Mouse (Mus musculus) embryonic facial prominence, embryonic 11.5 days (tissue): ENCODE results near the gene Ankrd13b. TPM values are rescaled to one million over a fixed set of nuclear protein-coding genes. Genes with fewer than 3 reads are reported as not detected.

Experiments
- ATAC-seq: fragments of 200-750 bp; cut with Nextera tagmentation; replicated peaks from 2 replicates; pipeline ENCODE4 v1.8.0; 2017; ENCODE audit warnings: low read depth; ENCODE audit not compliant: insufficient number of reproducible peaks, low FRiP score, low TSS enrichment
- DNase-seq: peaks from one replicate; pipeline ENCODE4 v3.0.0-alpha.2; 2015; ENCODE audit warnings: low spot score
- H3K27ac ChIP-seq: fragments of 300-500 bp; sonication (generic); replicated peaks from 2 replicates; pipeline ENCODE4 v1.5.1; 2014; ENCODE audit warnings: mild to moderate bottlenecking, low read depth, low read length, control low read depth
- H3K27me3 ChIP-seq: fragments of 300-500 bp; sonication (generic); 2 replicates; pipeline ENCODE4 v1.6.1; 2014; ENCODE audit warnings: mild to moderate bottlenecking, low read length, moderate library complexity, mixed read lengths; ENCODE audit not compliant: control insufficient read depth, insufficient read depth
- H3K36me3 ChIP-seq: fragments of 300-500 bp; sonication (generic); replicated peaks from 2 replicates; pipeline ENCODE4 v1.6.1; 2014; ENCODE audit warnings: low read depth, mild to moderate bottlenecking, low read length, moderate library complexity, mixed read lengths; ENCODE audit not compliant: control insufficient read depth, insufficient read depth
- H3K4me1 ChIP-seq: fragments of 300-500 bp; sonication (generic); 2 replicates; pipeline ENCODE4 v1.6.1; 2014; ENCODE audit warnings: low read length, mixed read lengths; ENCODE audit not compliant: control insufficient read depth, insufficient read depth
- H3K4me2 ChIP-seq: fragments of 300-500 bp; sonication (generic); 2 replicates; pipeline ENCODE4 v1.6.1; 2014; ENCODE audit warnings: low read depth, mild to moderate bottlenecking, control low read depth, low read length, moderate library complexity
- H3K4me3 ChIP-seq: fragments of 300-500 bp; sonication (generic); 2 replicates; pipeline ENCODE4 v1.5.1; 2014; ENCODE audit warnings: low read depth, low read length, control low read depth
- H3K9ac ChIP-seq: fragments of 300-500 bp; sonication (generic); replicated peaks from 2 replicates; pipeline ENCODE4 v1.6.1; 2014; ENCODE audit warnings: mild to moderate bottlenecking, control low read depth, low read length
- H3K9me3 ChIP-seq: fragments of 300-500 bp; sonication (generic); replicated peaks from 2 replicates; pipeline ENCODE4 v1.6.1; 2016; ENCODE audit warnings: mild to moderate bottlenecking, low read length, inconsistent platforms, mixed read lengths; ENCODE audit not compliant: control insufficient read depth
- WGBS: fragments of 180-500 bp; shearing (Covaris S2); extraction: QIAGEN DNeasy Blood & Tissue Kit; methylation state at CpG from one replicate; pipeline ENCODE4 v1.1.7; 2014; 5-methylcytosine and 5-hydroxymethylcytosine counted together
- polyA plus RNA-seq: library from polyadenylated mRNA; unstranded; fragments of >200 nt; fragmentation: Nextera tagmentation; extraction: Ambion mirVana; gene quantifications from 2 replicates; pipeline ENCODE4 v1.2.1, GENCODE M21; 2014

Ankrd13b gene
- polyA plus RNA-seq, 1 experiment from 2014 or later: 8.5 TPM

DNA sequence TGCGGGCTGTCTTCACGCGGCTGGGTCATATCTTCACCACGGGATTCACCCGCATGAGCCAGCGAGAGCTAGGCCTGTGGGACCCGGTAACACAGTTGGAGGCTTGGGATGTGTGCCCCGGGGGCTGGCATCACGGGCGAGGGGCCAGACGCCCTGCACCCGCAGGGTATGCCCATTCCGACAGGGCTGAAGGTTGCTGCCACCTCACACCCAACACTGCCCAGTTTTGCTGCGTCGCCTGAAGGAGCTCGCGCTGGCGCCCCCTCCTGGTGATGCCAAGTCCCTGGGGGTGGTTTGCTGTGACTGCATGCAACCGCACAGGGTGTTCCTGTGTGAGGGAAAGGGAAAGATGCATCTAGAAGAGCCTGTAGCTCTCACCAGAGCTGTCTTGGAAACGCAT, 21.7 kb downstream of the Ankrd13b start:
- peak; percentile 64 for DNase-seq
- peaks cover 39% of the 10 kb centered on the region for H3K27me3 ChIP-seq
- H3K4me3 ChIP-seq: no peak overlapping the region
- no peak overlapping the region for H3K27ac ChIP-seq
- 0 out of 2 replicates have a peak, but pooled peaks have one; percentile 17 for ATAC-seq
- H3K4me1 ChIP-seq: no peaks in the 10 kb centered on the region; the same call in none of the 2 replicates
- 15% methylated on average over 20 of the region's 20 CpGs for WGBS
- H3K9ac ChIP-seq: no peak overlapping the region
- H3K4me2 ChIP-seq: no peak overlapping the region
- H3K9me3 ChIP-seq: no peaks in the 10 kb centered on the region
- peaks cover 8% of the 10 kb centered on the region for H3K36me3 ChIP-seq

DNA sequence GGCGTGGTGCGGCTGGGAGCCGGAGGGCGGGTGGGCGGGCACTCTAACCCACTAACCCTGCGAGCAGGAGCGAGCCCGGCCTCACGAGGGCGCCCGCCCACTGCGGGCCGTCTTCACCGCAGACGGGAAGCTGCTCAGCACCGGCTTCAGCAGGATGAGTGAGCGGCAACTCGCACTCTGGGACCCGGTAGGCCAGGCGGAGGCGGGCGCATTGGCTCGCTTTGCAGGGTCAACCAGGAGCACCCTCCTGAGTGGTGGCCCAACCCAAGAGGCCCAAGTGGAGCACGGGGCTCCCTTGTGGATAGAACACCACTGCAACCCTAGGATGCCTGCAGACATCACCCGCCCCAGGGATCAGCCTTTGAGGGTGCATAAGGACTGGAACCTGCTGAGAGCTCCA, 22.3 kb downstream of the Ankrd13b start:
- ATAC-seq (no peak), DNase-seq (peak; percentile 62)
- no peak overlapping the region for H3K9ac ChIP-seq
- no peaks in the 10 kb centered on the region for H3K9me3 ChIP-seq
- H3K36me3 ChIP-seq: peaks cover 3% of the 10 kb centered on the region
- peaks cover 3% of the 10 kb centered on the region for H3K4me1 ChIP-seq
- H3K27me3 ChIP-seq: peaks cover 45% of the 10 kb centered on the region
- WGBS: 2% methylated on average over 25 of the region's 25 CpGs
- H3K4me2 ChIP-seq: no peak overlapping the region
- H3K4me3 ChIP-seq: 0 out of 2 replicates have a peak overlapping the region, but pooled peaks have one; percentile 1
- H3K27ac ChIP-seq: no peak overlapping the region

DNA sequence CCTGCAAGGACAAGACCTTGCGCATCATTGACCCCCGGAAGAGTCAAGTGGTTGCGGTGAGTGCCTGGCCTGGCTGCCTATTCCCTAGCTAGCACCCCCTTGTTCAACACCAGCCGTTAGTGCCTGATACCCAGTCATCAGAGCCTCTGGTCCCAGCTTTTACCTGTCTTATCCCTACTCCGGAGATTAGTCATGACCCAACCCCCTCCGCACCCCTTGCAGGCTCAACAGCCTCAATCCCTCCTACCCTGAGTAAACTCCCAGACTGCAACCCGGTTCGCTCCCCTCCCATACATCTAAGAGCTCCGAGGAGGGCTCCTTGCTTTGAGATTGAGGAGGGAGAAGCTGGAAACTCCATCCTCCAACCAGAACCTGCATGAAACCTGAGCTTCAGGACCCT, 22.9 kb downstream of the Ankrd13b start:
- no peak overlapping the region for H3K4me3 ChIP-seq

GRCm38 (mm10) chr11:77465111-77465510, 24.4 kb downstream of the Ankrd13b start:
- Histone ChIP-seq H3K9me3 (no peaks in the 10 kb centered on the region), H3K9ac (no peak overlapping the region), H3K4me2 (no peak overlapping the region), H3K4me1 (peaks cover 3% of the 10 kb centered on the region), H3K4me3 (no peak overlapping the region), H3K27ac (no peak overlapping the region), H3K27me3 (peaks cover 53% of the 10 kb centered on the region), H3K36me3 (no peaks in the 10 kb centered on the region)
- DNase-seq (no peak), ATAC-seq (no peak)
- 48% methylated on average over 3 of the region's 3 CpGs for WGBS

More for the DNA sequence above, 22.9 kb downstream of the Ankrd13b start:
- Histone ChIP-seq H3K27me3 (peaks cover 49% of the 10 kb centered on the region), H3K9me3 (no peaks in the 10 kb centered on the region), H3K27ac (no peak overlapping the region), H3K36me3 (no peaks in the 10 kb centered on the region), H3K4me2 (no peak overlapping the region), H3K9ac (0 out of 2 replicates have a peak overlapping the region, but pooled peaks have one; percentile 13), H3K4me1 (peaks cover 3% of the 10 kb centered on the region)
- WGBS: 34% methylated on average over 9 of the region's 9 CpGs
- no peak for ATAC-seq
- no peak for DNase-seq

GRCm38 (mm10) chr11:77464684-77465083, 24.8 kb downstream of the Ankrd13b start:
- no peak overlapping the region for H3K27ac ChIP-seq
- H3K9ac ChIP-seq: no peak overlapping the region
- peaks cover 53% of the 10 kb centered on the region for H3K27me3 ChIP-seq
- ATAC-seq (no peak), DNase-seq (no peak)
- no peak overlapping the region for H3K4me3 ChIP-seq
- no peaks in the 10 kb centered on the region for H3K9me3 ChIP-seq
- H3K4me1 ChIP-seq: peaks cover 3% of the 10 kb centered on the region
- no peak overlapping the region for H3K4me2 ChIP-seq
- 65% methylated on average over 4 of the region's 4 CpGs for WGBS
- H3K36me3 ChIP-seq: no peaks in the 10 kb centered on the region

GRCm38 (mm10) chr11:77463786-77464185, 25.7 kb downstream of the Ankrd13b start:
- DNase-seq (no peak), ATAC-seq (no peak)
- H3K9me3 ChIP-seq: no peaks in the 10 kb centered on the region
- H3K27me3 ChIP-seq: peaks cover 53% of the 10 kb centered on the region
- WGBS: 70% methylated on average over 10 of the region's 10 CpGs
- H3K36me3 ChIP-seq: no peaks in the 10 kb centered on the region
- H3K9ac ChIP-seq: no peak overlapping the region
- no peak overlapping the region for H3K4me3 ChIP-seq
- H3K27ac ChIP-seq: no peak overlapping the region
- no peak overlapping the region for H3K4me2 ChIP-seq
- H3K4me1 ChIP-seq: peaks cover 3% of the 10 kb centered on the region

- Histone ChIP-seq H3K9ac (peak overlapping the region; percentile 57; the same call in 1 of the 2 replicates), H3K27ac (no peak overlapping the region), H3K4me2 (peak overlapping the region; percentile 99), H3K4me1 (peaks cover 3% of the 10 kb centered on the region), H3K27me3 (peaks cover 49% of the 10 kb centered on the region), H3K36me3 (no peaks in the 10 kb centered on the region), H3K9me3 (no peaks in the 10 kb centered on the region), H3K4me3 (no peak overlapping the region; the same call in 1 of the 2 replicates)
- WGBS: 42% methylated on average over 8 of the region's 8 CpGs
- no peak for ATAC-seq
- no peak for DNase-seq
Measured at GRCm38 (mm10) chr11:77463101-77463445, 26.4 kb downstream of the Ankrd13b start.

DNA sequence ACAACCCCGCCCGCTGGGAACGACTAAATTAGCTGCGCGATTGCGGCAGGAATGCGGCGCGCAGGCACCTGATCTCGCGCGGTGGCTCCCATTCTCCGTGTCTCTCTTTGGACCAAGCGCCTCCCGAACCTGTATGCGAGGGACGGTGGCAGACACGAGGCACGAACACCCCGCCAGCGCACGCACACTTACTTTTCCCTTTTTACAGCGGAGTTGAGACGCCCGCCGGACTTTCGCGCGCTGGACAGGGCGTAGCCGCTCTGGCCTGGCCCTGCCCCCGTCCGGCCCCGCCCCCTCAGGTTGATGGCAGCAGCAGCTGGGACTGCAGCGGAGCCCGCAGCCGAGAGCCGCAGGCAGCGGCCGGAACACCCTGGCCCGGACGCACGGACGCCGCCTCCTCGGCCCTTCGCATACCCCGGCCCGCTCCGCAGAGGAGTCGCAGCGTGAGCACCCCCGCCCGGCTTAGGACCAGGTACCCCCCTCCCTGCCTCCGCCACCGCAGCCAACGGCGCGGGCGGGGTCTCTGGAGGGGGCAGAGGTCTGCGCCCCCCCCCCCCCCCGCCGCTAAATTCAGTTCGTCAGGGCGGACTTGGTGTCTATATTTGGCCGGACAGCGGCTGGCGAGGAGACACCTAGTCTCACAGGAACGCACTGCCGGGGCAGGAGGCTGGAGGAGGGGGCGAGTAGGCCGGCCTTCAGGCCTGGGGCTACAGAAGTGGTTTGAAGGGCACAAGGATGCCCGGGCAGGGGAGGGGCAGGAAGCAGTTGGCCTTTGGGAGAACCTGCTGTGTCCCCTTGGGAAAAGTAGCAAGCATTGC, 27.0 kb downstream of the Ankrd13b start, which contains the start of gene Coro6:
Gene Coro6, plus strand, starts transcription at position 129 of the 818 bp plus-strand sequence.
- Histone ChIP-seq H3K4me1 (peaks cover 3% of the 10 kb centered on the region), H3K36me3 (no peaks in the 10 kb centered on the region), H3K27me3 (peaks cover 43% of the 10 kb centered on the region), H3K9ac (peak within 1 kb of the TSS; percentile 57), H3K9me3 (no peaks in the 10 kb centered on the region), H3K4me3 (peak within 1 kb of the TSS; percentile 50), H3K27ac (no peak within 1 kb of the TSS), H3K4me2 (peak within 1 kb of the TSS; percentile 99)
- DNase-seq (peak; percentile 65), ATAC-seq (peak; percentile 49)
- WGBS: under 1% methylated on average over 66 of the region's 73 CpGs
